Mouse (Mus musculus) lung, adult 2 months (tissue): ENCODE data around the gene Bmp7. TPM values are rescaled to one million over a fixed set of nuclear protein-coding genes. Genes with fewer than 3 reads are reported as not detected.

Experiments used
- DNase-seq: peaks from one replicate; pipeline ENCODE4 v3.0.0; 2022
- H3K4me1 ChIP-seq: fragments of 200-500 bp; 2 replicates; pipeline ENCODE4 v1.6.1; 2011; ENCODE audit warnings: low read length; ENCODE audit not compliant: control insufficient read depth, insufficient read depth
- H3K4me3 ChIP-seq: fragments of 200-500 bp; replicated peaks from 2 replicates; pipeline ENCODE3; 2011; ENCODE audit warnings: low read depth, mild to moderate bottlenecking, control low read depth, low read length; ENCODE audit errors: extremely low read depth
- CTCF ChIP-seq: fragments of 200-500 bp; IDR thresholded peaks from 2 replicates; pipeline ENCODE4 v1.5.1; 2011; ENCODE audit warnings: mild to moderate bottlenecking, low read length, control low read depth; ENCODE audit not compliant: insufficient read depth
- POLR2A ChIP-seq: fragments of 200-500 bp; IDR thresholded peaks from 2 replicates; pipeline ENCODE4 v1.6.1; 2011; ENCODE audit warnings: low read depth, mild to moderate bottlenecking, control low read depth, low read length, borderline replicate concordance; ENCODE audit errors: extremely low read depth
- WGBS: fragments of 180-500 bp; shearing (Covaris S2); methylation state at CpG from one replicate; pipeline ENCODE4 v1.1.7; 2018; 5-methylcytosine and 5-hydroxymethylcytosine counted together
- polyA plus RNA-seq: library from polyadenylated mRNA; depleted of rRNA; stranded (reverse); fragments of >200 nt; gene quantifications from 2 replicates; pipeline ENCODE4 v1.2.3, GENCODE M21; 2012

Gene Bmp7
- polyA plus RNA-seq, 1 experiment = 5.3 TPM

GRCm38 (mm10) chr2:172973806-172974565 is 33.9 kb upstream of the Bmp7 start:
- WGBS = 28% methylated on average over 7 of the region's 7 CpGs
- no peak for DNase-seq
- no peak for TF ChIP-seq CTCF
- TF ChIP-seq POLR2A = no peak
- H3K4me1 ChIP-seq = no peaks in the 10 kb centered on the region
- no peak overlapping the region for H3K4me3 ChIP-seq

GRCm38 (mm10) chr2:172971865-172972264 is 31.7 kb upstream of the Bmp7 start:
- no peak for DNase-seq
- Histone ChIP-seq H3K4me1 (no peaks in the 10 kb centered on the region), H3K4me3 (no peak overlapping the region)
- no peak for TF ChIP-seq POLR2A
- TF ChIP-seq CTCF = no peak
- 89% methylated on average over 2 of the region's 2 CpGs for WGBS

GRCm38 (mm10) chr2:172966480-172966879 is 26.4 kb upstream of the Bmp7 start:
- Histone ChIP-seq H3K4me3 (no peak overlapping the region), H3K4me1 (no peaks in the 10 kb centered on the region)
- WGBS = 72% methylated on average over 5 of the region's 5 CpGs
- no peak for DNase-seq
- TF ChIP-seq CTCF = no peak
- no peak for TF ChIP-seq POLR2A

- WGBS = 37% methylated on average over 11 of the region's 11 CpGs
- DNase-seq = no peak
- TF ChIP-seq POLR2A = no peak
- H3K4me1 ChIP-seq = no peaks in the 10 kb centered on the region
- no peak overlapping the region for H3K4me3 ChIP-seq
These were observed 25.1 kb upstream of the Bmp7 start for GRCm38 (mm10) chr2:172965249-172965648.

GRCm38 (mm10) chr2:172961211-172961610 is 21.1 kb upstream of the Bmp7 start:
- no peak for DNase-seq
- Histone ChIP-seq H3K4me1 (no peaks in the 10 kb centered on the region), H3K4me3 (no peak overlapping the region)
- no peak for TF ChIP-seq POLR2A
- WGBS = 55% methylated on average over 6 of the region's 6 CpGs

GRCm38 (mm10) chr2:172960350-172960749 is 20.2 kb upstream of the Bmp7 start:
- 87% methylated on average over 3 of the region's 3 CpGs for WGBS
- DNase-seq = no peak
- H3K4me1 ChIP-seq = no peaks in the 10 kb centered on the region
- H3K4me3 ChIP-seq = no peak overlapping the region
- TF ChIP-seq CTCF (no peak), POLR2A (no peak)

GRCm38 (mm10) chr2:172959006-172959768 is 19.1 kb upstream of the Bmp7 start:
- TF ChIP-seq CTCF = no peak
- no peak for TF ChIP-seq POLR2A
- Histone ChIP-seq H3K4me1 (no peaks in the 10 kb centered on the region), H3K4me3 (no peak overlapping the region)
- DNase-seq = no peak
- 55% methylated on average over 13 of the region's 13 CpGs for WGBS

- no peak for DNase-seq
- Histone ChIP-seq H3K4me3 (no peak overlapping the region), H3K4me1 (no peaks in the 10 kb centered on the region)
- TF ChIP-seq CTCF (no peak), POLR2A (no peak)
- WGBS = 42% methylated on average over 5 of the region's 5 CpGs
These were observed 18.5 kb upstream of the Bmp7 start for GRCm38 (mm10) chr2:172958579-172958978.

- H3K4me3 ChIP-seq = no peak overlapping the region
- 75% methylated on average over 2 of the region's 2 CpGs for WGBS
- DNase-seq = no peak
- H3K4me1 ChIP-seq = no peaks in the 10 kb centered on the region
- TF ChIP-seq CTCF = no peak
- TF ChIP-seq POLR2A = no peak
These were observed 11.9 kb upstream of the Bmp7 start for GRCm38 (mm10) chr2:172951976-172952375.

- no peak for TF ChIP-seq POLR2A
- TF ChIP-seq CTCF = no peak
- H3K4me3 ChIP-seq = no peak overlapping the region
- no peak for DNase-seq
- WGBS = 55% methylated on average over 11 of the region's 11 CpGs
- no peaks in the 10 kb centered on the region for H3K4me1 ChIP-seq
These were observed 10.6 kb upstream of the Bmp7 start for GRCm38 (mm10) chr2:172950722-172951121.
